Mouse (Mus musculus) midbrain, embryonic 11.5 days (tissue): Measurements from ENCODE around the gene Gpatch1. TPM values are rescaled to one million over a fixed set of nuclear protein-coding genes. Genes with fewer than 3 reads are reported as not detected.
"Not testable (repeated sequence)": the region's sequence is repeated elsewhere in the genome, so short reads cannot be mapped to it uniquely, and the experiment has no call there.

Experiments
- ATAC-seq: fragments of 200-750 bp; cut with Nextera tagmentation; 2 replicates; pipeline ENCODE4 v1.8.0; 2017; ENCODE audit warnings: moderate TSS enrichment, moderate library complexity; ENCODE audit not compliant: low FRiP score
- DNase-seq: peaks from one replicate; pipeline ENCODE4 v3.0.0; 2015; ENCODE audit warnings: low spot score; ENCODE audit errors: missing footprints
- H3K27ac ChIP-seq: fragments of 300-500 bp; sonication (generic); 2 replicates; pipeline ENCODE4 v1.5.1; 2014; ENCODE audit warnings: low read depth, low read length
- H3K27me3 ChIP-seq: fragments of 300-500 bp; sonication (generic); 2 replicates; pipeline ENCODE4 v1.6.1; 2014; ENCODE audit warnings: mild to moderate bottlenecking, low read length, moderate library complexity, mixed read lengths; ENCODE audit not compliant: control insufficient read depth, insufficient read depth
- H3K36me3 ChIP-seq: fragments of 300-500 bp; sonication (generic); 2 replicates; pipeline ENCODE4 v1.6.1; 2014; ENCODE audit warnings: mild to moderate bottlenecking, low read length, moderate library complexity, mixed read lengths; ENCODE audit not compliant: control insufficient read depth, insufficient read depth
- H3K4me1 ChIP-seq: fragments of 300-500 bp; sonication (generic); 2 replicates; pipeline ENCODE4 v1.6.1; 2014; ENCODE audit warnings: low read length; ENCODE audit not compliant: control insufficient read depth, insufficient read depth
- H3K4me2 ChIP-seq: fragments of 300-500 bp; sonication (generic); 2 replicates; pipeline ENCODE4 v1.6.1; 2014; ENCODE audit warnings: mild to moderate bottlenecking, moderate library complexity
- H3K4me3 ChIP-seq: fragments of 300-500 bp; sonication (generic); 2 replicates; pipeline ENCODE4 v1.5.1; 2014; ENCODE audit warnings: low read depth, low read length
- H3K9ac ChIP-seq: fragments of 300-500 bp; sonication (generic); 2 replicates; pipeline ENCODE4 v1.6.1; 2014; ENCODE audit warnings: low read length
- H3K9me3 ChIP-seq: fragments of 300-500 bp; sonication (generic); 2 replicates; pipeline ENCODE4 v1.6.1; 2016; ENCODE audit warnings: low read length; ENCODE audit not compliant: control insufficient read depth
- WGBS: fragments of 180-500 bp; shearing (Covaris S2); extraction: QIAGEN DNeasy Blood & Tissue Kit; methylation state at CpG from one replicate; pipeline ENCODE4 v1.1.7; 2014; 5-methylcytosine and 5-hydroxymethylcytosine counted together
- polyA plus RNA-seq: library from polyadenylated mRNA; unstranded; fragments of >200 nt; fragmentation: Nextera tagmentation; extraction: Ambion mirVana; gene quantifications from 2 replicates; pipeline ENCODE4 v1.2.1, GENCODE M21; 2014

Gpatch1 gene
- polyA plus RNA-seq, 1 experiment from 2014 or later: 19.4 TPM

- DNase-seq: no peak
- Histone ChIP-seq H3K4me1 (no peaks in the 10 kb centered on the region), H3K27me3 (no peaks in the 10 kb centered on the region), H3K4me2 (no peak overlapping the region), H3K36me3 (no peaks in the 10 kb centered on the region), H3K9ac (no peak overlapping the region), H3K9me3 (no peaks in the 10 kb centered on the region), H3K27ac (no peak overlapping the region), H3K4me3 (no peak overlapping the region)
- WGBS: 80% methylated on average over 4 of the region's 4 CpGs
- ATAC-seq: no peak
Observed at GRCm38 (mm10) chr7:35266666-35267065, 51.6 kb downstream of the Gpatch1 start.

GRCm38 (mm10) chr7:35264746-35265145 is 53.5 kb downstream of the Gpatch1 start:
- H3K4me1 ChIP-seq: no peaks in the 10 kb centered on the region
- H3K4me3 ChIP-seq: no peak overlapping the region
- no peak overlapping the region for H3K9ac ChIP-seq
- 18% methylated on average over 7 of the region's 7 CpGs for WGBS
- H3K9me3 ChIP-seq: no peaks in the 10 kb centered on the region
- DNase-seq (peak; percentile 90), ATAC-seq (no peak)
- no peak overlapping the region for H3K4me2 ChIP-seq
- H3K27ac ChIP-seq: no peak overlapping the region
- no peaks in the 10 kb centered on the region for H3K27me3 ChIP-seq
- no peaks in the 10 kb centered on the region for H3K36me3 ChIP-seq

- no peak overlapping the region for H3K4me3 ChIP-seq
- H3K9ac ChIP-seq: no peak overlapping the region
- no peak for ATAC-seq
- no peaks in the 10 kb centered on the region for H3K4me1 ChIP-seq
- no peak for DNase-seq
- no peaks in the 10 kb centered on the region for H3K9me3 ChIP-seq
- no peak overlapping the region for H3K27ac ChIP-seq
- H3K27me3 ChIP-seq: no peaks in the 10 kb centered on the region
- 85% methylated on average over 15 of the region's 15 CpGs for WGBS
- H3K4me2 ChIP-seq: no peak overlapping the region
- H3K36me3 ChIP-seq: no peaks in the 10 kb centered on the region
Observed at GRCm38 (mm10) chr7:35263595-35264489, 54.4 kb downstream of the Gpatch1 start.

GRCm38 (mm10) chr7:35259384-35259783 is 58.9 kb downstream of the Gpatch1 start:
- H3K9me3 ChIP-seq: no peaks in the 10 kb centered on the region
- no peaks in the 10 kb centered on the region for H3K27me3 ChIP-seq
- 78% methylated on average over 8 of the region's 8 CpGs for WGBS
- no peaks in the 10 kb centered on the region for H3K36me3 ChIP-seq
- ATAC-seq (no peak), DNase-seq (no peak)
- no peak overlapping the region for H3K9ac ChIP-seq
- H3K4me1 ChIP-seq: no peaks in the 10 kb centered on the region
- H3K27ac ChIP-seq: no peak overlapping the region
- no peak overlapping the region for H3K4me2 ChIP-seq
- no peak overlapping the region for H3K4me3 ChIP-seq

- WGBS: 61% methylated on average over 7 of the region's 7 CpGs
- Histone ChIP-seq H3K36me3 (no peaks in the 10 kb centered on the region), H3K27ac (no peak overlapping the region), H3K4me1 (no peaks in the 10 kb centered on the region), H3K4me3 (no peak overlapping the region), H3K4me2 (no peak overlapping the region), H3K27me3 (no peaks in the 10 kb centered on the region), H3K9me3 (no peaks in the 10 kb centered on the region), H3K9ac (no peak overlapping the region)
- no peak for DNase-seq
- ATAC-seq: no peak
Observed at GRCm38 (mm10) chr7:35258294-35258693, 59.9 kb downstream of the Gpatch1 start.

- Histone ChIP-seq H3K4me1 (no peaks in the 10 kb centered on the region), H3K4me3 (peak overlapping the region; percentile 16; the same call in 1 of the 2 replicates), H3K4me2 (peak overlapping the region; percentile 39), H3K9ac (peak overlapping the region; percentile 16; the same call in 1 of the 2 replicates), H3K9me3 (no peaks in the 10 kb centered on the region), H3K27ac (no peak overlapping the region), H3K27me3 (no peaks in the 10 kb centered on the region), H3K36me3 (no peaks in the 10 kb centered on the region)
- peak; percentile 92 for DNase-seq
- 12% methylated on average over 12 of the region's 13 CpGs for WGBS
- ATAC-seq: peak; percentile 78
Observed at GRCm38 (mm10) chr7:35252041-35252558, 66.1 kb downstream of the Gpatch1 start.

- 67% methylated on average over 2 of the region's 3 CpGs for whole genome bisulfite sequencing
- not testable (repeated sequence) for H3K4me3 ChIP-seq, H3K9ac ChIP-seq
Observed at GRCm38 (mm10) chr7:35237935-35238334, 80.3 kb downstream of the Gpatch1 start.

GRCm38 (mm10) chr7:35235308-35235707 is 82.9 kb downstream of the Gpatch1 start:
- Histone ChIP-seq H3K36me3 (no peaks in the 10 kb centered on the region), H3K4me1 (no peaks in the 10 kb centered on the region), H3K27ac (no peak overlapping the region; the same call in 1 of the 2 replicates), H3K4me2 (peak overlapping the region; percentile 40), H3K9me3 (no peaks in the 10 kb centered on the region; the same call in 1 of the 2 replicates), H3K4me3 (peak overlapping the region; percentile 48), H3K27me3 (no peaks in the 10 kb centered on the region), H3K9ac (no peak overlapping the region)
- 19% methylated on average over 9 of the region's 9 CpGs for WGBS
- ATAC-seq (peak; percentile 73), DNase-seq (peak; percentile 94)

More at GRCm38 (mm10) chr7:35237935-35238334, 80.3 kb downstream of the Gpatch1 start:
- not testable (repeated sequence) for DNase-seq, H3K27ac ChIP-seq, H3K4me1 ChIP-seq, H3K27me3 ChIP-seq, H3K9me3 ChIP-seq, H3K4me2 ChIP-seq, ATAC-seq, H3K36me3 ChIP-seq
